Mouse (Mus musculus): Measurements from ENCODE around the gene Tie1. TPM values are rescaled to one million over a fixed set of nuclear protein-coding genes. Genes with fewer than 3 reads are reported as not detected.

Tie1 gene
- polyA plus RNA-seq, 1 experiment from 2014 or later = 65.3 TPM

DNA sequence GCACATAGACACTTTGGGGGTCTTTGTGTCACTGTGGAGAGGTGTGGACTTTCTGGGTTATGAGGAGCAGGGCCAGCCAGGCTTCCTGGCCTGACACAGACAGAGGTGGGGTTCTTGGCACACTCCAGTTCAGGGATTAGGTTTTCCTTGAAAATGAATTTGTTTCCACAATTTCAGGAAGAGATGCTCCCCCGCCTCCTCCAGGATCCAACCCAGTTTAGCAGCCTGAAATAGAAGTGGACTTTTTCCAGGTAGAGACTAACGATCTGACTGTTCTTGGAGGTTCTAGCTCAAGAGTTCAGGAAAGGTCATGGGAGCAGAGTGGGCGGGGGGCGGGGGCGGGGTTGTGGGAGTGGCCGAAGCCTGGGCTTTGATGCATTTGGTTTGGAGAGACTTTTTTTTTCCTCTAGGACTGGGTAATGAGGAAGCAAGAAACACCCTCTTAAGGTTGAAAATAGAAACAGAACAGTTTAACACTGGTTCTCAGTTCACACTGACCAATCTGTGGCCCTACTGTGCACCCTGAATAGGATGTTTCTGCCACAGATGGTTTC, 10.4 kb upstream of the Tie1 start:
- no peak overlapping the region for H3K9ac ChIP-seq (replicated peaks; ENCODE audit: low read length)
- no peak for ATAC-seq (ENCODE audit: low FRiP score, low TSS enrichment)
- H3K27ac ChIP-seq (ENCODE audit: low read length) = no peak overlapping the region
- H3K4me2 ChIP-seq (replicated peaks; ENCODE audit: low read depth, low read length) = no peak overlapping the region
- WGBS = 29% methylated on average over 6 of the region's 6 CpGs
- H3K4me3 ChIP-seq (ENCODE audit: low read length) = no peak overlapping the region
- 0 out of 2 replicates have a peak, but pooled peaks cover 7% of the 10 kb centered on the region for H3K4me1 ChIP-seq (ENCODE audit: insufficient read depth, low read length)
- H3K27me3 ChIP-seq (ENCODE audit: insufficient read depth, low read length) = no peaks in the 10 kb centered on the region
- no peaks in the 10 kb centered on the region for H3K36me3 ChIP-seq (ENCODE audit: insufficient read depth, low read length)
- no peaks in the 10 kb centered on the region for H3K9me3 ChIP-seq (ENCODE audit: low read length)

DNA sequence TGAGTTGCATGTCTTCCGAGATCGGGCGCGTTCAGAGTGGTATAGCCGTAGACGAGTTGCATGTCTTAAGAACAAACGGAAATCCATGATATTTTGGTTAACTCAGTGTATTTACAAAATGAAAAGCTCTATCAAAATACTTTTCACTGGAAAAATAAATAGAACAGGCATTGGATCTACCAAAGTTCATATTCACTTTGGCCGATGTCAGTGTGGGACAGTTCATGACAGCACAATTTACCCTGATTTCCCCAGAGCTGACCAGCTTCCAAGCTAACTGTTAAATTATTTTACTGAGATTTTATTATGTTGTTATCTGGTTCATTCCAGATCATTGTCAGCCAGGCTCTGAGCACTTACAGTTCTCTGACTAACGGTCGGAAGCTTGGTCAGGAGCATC, 600 bp upstream of the Tie1 start:
- peaks cover 8% of the 10 kb centered on the region for H3K4me1 ChIP-seq (ENCODE audit: insufficient read depth, low read length)
- 88% methylated on average over 10 of the region's 10 CpGs for WGBS
- no peaks in the 10 kb centered on the region for H3K27me3 ChIP-seq (ENCODE audit: insufficient read depth, low read length)
- H3K9ac ChIP-seq (replicated peaks; ENCODE audit: low read length) = no peak overlapping the region
- ATAC-seq (ENCODE audit: low FRiP score, low TSS enrichment) = no peak
- H3K27ac ChIP-seq (ENCODE audit: low read length) = no peak overlapping the region
- no peak overlapping the region for H3K4me3 ChIP-seq (ENCODE audit: low read length)
- H3K9me3 ChIP-seq (ENCODE audit: low read length) = no peaks in the 10 kb centered on the region
- H3K4me2 ChIP-seq (replicated peaks; ENCODE audit: low read depth, low read length) = no peak overlapping the region
- no peaks in the 10 kb centered on the region for H3K36me3 ChIP-seq (ENCODE audit: insufficient read depth, low read length)

DNA sequence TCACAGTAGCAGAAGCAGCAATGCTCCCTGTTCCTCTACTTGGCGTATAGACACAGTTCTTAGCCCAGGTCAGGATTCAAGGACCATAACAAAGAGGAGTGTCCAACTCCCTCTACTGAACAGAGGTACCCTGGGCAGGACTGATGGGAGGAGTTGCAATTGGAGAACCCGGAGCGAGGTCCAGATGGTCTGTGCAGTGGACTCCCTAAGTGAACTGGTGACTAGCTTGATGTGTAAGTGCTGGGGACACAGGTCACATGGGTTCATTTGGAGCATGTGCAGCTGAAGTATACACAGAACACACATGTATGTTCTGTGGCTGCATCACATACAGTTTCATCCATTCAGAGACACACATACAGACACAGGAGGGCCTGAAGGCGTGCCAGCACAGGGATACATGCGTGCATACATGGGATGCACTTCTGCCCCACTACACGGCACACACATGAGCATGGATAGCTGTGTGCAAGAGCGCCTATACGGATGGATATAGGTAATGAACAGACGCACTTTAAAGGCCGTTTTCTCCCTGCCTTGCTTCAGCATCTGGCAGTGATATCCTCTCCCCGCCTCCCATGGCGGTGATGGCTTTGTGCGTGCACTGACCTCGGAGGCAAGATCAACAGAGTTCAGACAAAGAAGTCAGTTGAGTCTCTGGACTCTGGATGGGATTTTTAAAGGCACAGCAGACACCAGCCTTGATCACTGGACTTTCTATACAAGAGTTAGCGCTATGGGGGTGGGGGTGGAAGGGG, 12.9 kb downstream of the Tie1 start:
- H3K9ac ChIP-seq (replicated peaks; ENCODE audit: low read length) = no peak overlapping the region
- H3K4me2 ChIP-seq (replicated peaks; ENCODE audit: low read depth, low read length) = no peak overlapping the region
- no peak overlapping the region for H3K27ac ChIP-seq (ENCODE audit: low read length)
- ATAC-seq (ENCODE audit: low FRiP score, low TSS enrichment) = no peak
- H3K4me1 ChIP-seq (ENCODE audit: insufficient read depth, low read length) = no peaks in the 10 kb centered on the region
- no peak overlapping the region for H3K4me3 ChIP-seq (ENCODE audit: low read length)
- no peaks in the 10 kb centered on the region for H3K27me3 ChIP-seq (ENCODE audit: insufficient read depth, low read length)
- H3K9me3 ChIP-seq (ENCODE audit: low read length) = no peaks in the 10 kb centered on the region
- H3K36me3 ChIP-seq (ENCODE audit: insufficient read depth, low read length) = no peaks in the 10 kb centered on the region
- WGBS = 46% methylated on average over 15 of the region's 15 CpGs

DNA sequence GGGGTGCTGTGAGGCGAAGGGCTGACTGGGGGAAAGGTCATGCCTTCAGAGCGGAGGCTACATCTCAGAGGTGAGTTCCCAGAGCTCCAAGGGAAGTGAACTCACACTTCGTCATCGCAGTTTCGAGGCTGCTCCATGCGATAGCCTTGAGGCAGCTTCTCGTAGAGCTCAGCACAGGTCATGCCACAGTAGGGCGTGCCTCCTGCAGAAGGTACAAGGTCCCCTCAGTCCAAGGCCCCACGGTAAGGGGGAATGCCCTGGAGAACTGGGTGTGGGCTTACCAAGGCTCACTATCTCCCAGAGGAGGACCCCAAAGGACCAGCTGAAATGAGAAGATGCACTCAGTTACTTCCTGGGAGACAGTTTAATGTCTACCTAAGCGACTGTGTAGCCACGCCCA, 17.2 kb downstream of the Tie1 start:
- Histone ChIP-seq H3K4me3 (ENCODE audit: low read length) (no peak overlapping the region), H3K27me3 (ENCODE audit: insufficient read depth, low read length) (no peaks in the 10 kb centered on the region), H3K9ac (replicated peaks; ENCODE audit: low read length) (no peak overlapping the region), H3K9me3 (ENCODE audit: low read length) (no peaks in the 10 kb centered on the region), H3K36me3 (ENCODE audit: insufficient read depth, low read length) (no peaks in the 10 kb centered on the region), H3K4me1 (ENCODE audit: insufficient read depth, low read length) (0 out of 2 replicates have a peak, but pooled peaks cover 6% of the 10 kb centered on the region), H3K27ac (ENCODE audit: low read length) (no peak overlapping the region), H3K4me2 (replicated peaks; ENCODE audit: low read depth, low read length) (no peak overlapping the region)
- ATAC-seq (ENCODE audit: low FRiP score, low TSS enrichment) = no peak
- WGBS = 90% methylated on average over 11 of the region's 11 CpGs

DNA sequence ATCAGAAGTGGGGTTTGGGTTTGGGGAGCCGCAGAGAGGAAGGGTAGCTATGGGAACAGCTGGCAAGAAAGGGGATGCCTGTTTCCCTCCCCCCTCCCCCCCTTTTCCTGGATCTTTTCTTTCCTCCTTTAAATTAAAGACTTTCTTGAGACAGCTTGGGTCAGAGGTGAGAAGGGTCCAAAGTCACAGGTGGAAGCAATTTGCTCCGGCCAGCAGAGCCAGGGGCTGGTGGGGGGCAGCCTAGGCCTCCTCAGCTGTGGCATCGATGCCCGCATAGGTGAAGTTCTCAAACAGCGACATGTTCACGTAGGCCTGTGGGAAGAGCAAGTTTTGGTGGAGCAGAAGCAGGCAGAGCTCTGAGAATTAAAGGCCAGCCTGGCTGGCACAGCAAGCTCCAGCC, 18.6 kb downstream of the Tie1 start:
- Histone ChIP-seq H3K9me3 (ENCODE audit: low read length) (no peaks in the 10 kb centered on the region), H3K36me3 (ENCODE audit: insufficient read depth, low read length) (no peaks in the 10 kb centered on the region), H3K27ac (ENCODE audit: low read length) (no peak overlapping the region), H3K9ac (replicated peaks; ENCODE audit: low read length) (no peak overlapping the region), H3K4me1 (ENCODE audit: insufficient read depth, low read length) (0 out of 2 replicates have a peak, but pooled peaks cover 6% of the 10 kb centered on the region), H3K4me2 (replicated peaks; ENCODE audit: low read depth, low read length) (no peak overlapping the region), H3K4me3 (ENCODE audit: low read length) (no peak overlapping the region), H3K27me3 (ENCODE audit: insufficient read depth, low read length) (no peaks in the 10 kb centered on the region)
- ATAC-seq (ENCODE audit: low FRiP score, low TSS enrichment) = no peak
- WGBS = 49% methylated on average over 6 of the region's 6 CpGs

DNA sequence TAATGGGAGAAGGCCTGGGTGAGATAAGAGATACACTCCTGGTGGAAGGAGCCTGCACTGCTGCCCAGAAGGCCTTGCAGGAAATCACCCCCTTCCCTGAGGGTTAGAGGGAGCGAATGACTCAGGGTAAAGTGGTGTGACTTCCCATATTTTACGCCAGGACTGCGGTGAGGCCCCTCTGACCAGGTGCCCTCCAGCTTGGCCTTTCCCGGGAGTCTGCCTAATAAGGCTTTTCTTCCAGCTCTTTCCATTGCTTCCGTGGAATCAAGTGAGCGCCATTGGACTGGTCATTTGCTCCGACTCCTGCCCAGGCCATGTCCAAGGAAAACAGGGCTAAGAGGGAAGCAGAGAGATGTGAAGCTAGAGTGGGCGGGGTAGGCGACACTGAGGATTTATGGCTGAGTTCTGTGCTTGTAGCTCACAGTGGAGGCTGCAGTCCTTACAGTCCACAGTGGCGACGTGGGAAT, 24.1 kb downstream of the Tie1 start:
- 5% methylated on average over 11 of the region's 11 CpGs for WGBS
- Histone ChIP-seq H3K27ac (ENCODE audit: low read length) (peak overlapping the region; percentile 61; the same call in 1 of the 2 replicates), H3K27me3 (ENCODE audit: insufficient read depth, low read length) (no peaks in the 10 kb centered on the region; the same call in 1 of the 2 replicates), H3K9me3 (ENCODE audit: low read length) (no peaks in the 10 kb centered on the region), H3K4me2 (replicated peaks; ENCODE audit: low read depth, low read length) (peak overlapping the region; percentile 37), H3K4me3 (ENCODE audit: low read length) (peak overlapping the region; percentile 5; the same call in 1 of the 2 replicates), H3K4me1 (ENCODE audit: insufficient read depth, low read length) (peaks cover 4% of the 10 kb centered on the region; the same call in 1 of the 2 replicates), H3K9ac (replicated peaks; ENCODE audit: low read length) (peak overlapping the region; percentile 3), H3K36me3 (ENCODE audit: insufficient read depth, low read length) (no peaks in the 10 kb centered on the region)
- ATAC-seq (ENCODE audit: low FRiP score, low TSS enrichment) = peak; percentile 81

DNA sequence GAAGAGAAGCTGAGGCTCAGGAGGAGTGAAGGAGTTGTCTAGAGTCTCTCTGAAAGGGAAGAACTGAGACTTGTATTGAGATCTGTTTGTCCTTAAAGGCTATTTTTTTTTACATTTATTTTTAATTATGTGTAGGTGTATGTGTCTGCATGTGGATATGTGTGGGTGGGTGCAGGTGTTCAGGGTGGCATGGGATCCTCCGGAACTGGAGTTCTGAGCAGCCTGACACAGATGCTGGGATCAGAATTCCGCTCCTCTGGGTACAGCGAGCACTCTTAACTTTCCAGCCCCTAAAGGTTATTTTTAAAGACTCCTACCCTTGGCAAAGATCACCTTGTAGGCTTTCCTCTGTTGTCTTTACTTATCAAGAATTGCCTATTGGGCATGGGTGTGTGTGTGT, 24.9 kb downstream of the Tie1 start:
- 94% methylated on average over 3 of the region's 3 CpGs for WGBS
- Histone ChIP-seq H3K27me3 (ENCODE audit: insufficient read depth, low read length) (no peaks in the 10 kb centered on the region; the same call in 1 of the 2 replicates), H3K4me3 (ENCODE audit: low read length) (no peak overlapping the region), H3K27ac (ENCODE audit: low read length) (no peak overlapping the region), H3K36me3 (ENCODE audit: insufficient read depth, low read length) (no peaks in the 10 kb centered on the region), H3K4me2 (replicated peaks; ENCODE audit: low read depth, low read length) (no peak overlapping the region), H3K4me1 (ENCODE audit: insufficient read depth, low read length) (peaks cover 4% of the 10 kb centered on the region; the same call in 1 of the 2 replicates), H3K9ac (replicated peaks; ENCODE audit: low read length) (no peak overlapping the region), H3K9me3 (ENCODE audit: low read length) (no peaks in the 10 kb centered on the region)
- ATAC-seq (ENCODE audit: low FRiP score, low TSS enrichment) = no peak

DNA sequence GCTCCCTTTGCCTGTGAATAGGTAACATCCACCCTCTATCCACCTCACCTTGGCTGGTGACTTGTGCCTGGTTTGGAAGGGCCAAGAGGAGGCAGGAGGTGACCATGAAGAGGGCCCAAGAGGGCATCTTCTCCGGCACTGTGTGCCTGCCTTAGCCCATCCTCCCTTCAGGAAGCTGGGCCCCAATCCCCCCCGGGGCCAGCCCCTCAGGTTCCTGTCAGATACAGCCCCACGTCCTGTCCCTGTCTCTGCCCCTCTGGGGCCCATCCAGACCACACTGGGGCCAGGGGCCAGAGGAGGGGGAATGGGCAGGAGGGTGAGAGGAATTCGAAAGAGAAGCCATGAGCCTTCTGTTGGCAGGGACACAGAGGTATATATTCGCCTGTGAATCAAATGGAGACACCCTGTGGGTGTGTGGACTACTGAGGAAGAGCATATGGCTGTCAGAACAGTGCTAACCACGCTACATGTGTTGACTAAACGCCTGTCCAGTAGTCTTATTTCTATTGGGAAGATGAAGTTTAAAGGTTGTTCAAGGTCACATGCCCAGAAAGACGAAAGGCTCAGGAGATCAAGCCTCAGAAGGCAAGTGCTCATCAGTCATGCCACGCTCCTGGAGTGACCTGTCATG, 32.4 kb downstream of the Tie1 start, which contains the start of gene Mpl:
Gene Mpl, minus strand, starts transcription at position 169 of the 631 bp plus-strand sequence.
- Histone ChIP-seq H3K27ac (ENCODE audit: low read length) (no peak within 1 kb of the TSS), H3K9me3 (ENCODE audit: low read length) (no peaks in the 10 kb centered on the region), H3K4me1 (ENCODE audit: insufficient read depth, low read length) (no peaks in the 10 kb centered on the region), H3K4me3 (ENCODE audit: low read length) (no peak within 1 kb of the TSS), H3K27me3 (ENCODE audit: insufficient read depth, low read length) (no peaks in the 10 kb centered on the region; the same call in 1 of the 2 replicates), H3K9ac (replicated peaks; ENCODE audit: low read length) (no peak within 1 kb of the TSS), H3K36me3 (ENCODE audit: insufficient read depth, low read length) (no peaks in the 10 kb centered on the region), H3K4me2 (replicated peaks; ENCODE audit: low read depth, low read length) (no peak within 1 kb of the TSS)
- WGBS = 62% methylated on average over 9 of the region's 9 CpGs
- ATAC-seq (ENCODE audit: low FRiP score, low TSS enrichment) = no peak

DNA sequence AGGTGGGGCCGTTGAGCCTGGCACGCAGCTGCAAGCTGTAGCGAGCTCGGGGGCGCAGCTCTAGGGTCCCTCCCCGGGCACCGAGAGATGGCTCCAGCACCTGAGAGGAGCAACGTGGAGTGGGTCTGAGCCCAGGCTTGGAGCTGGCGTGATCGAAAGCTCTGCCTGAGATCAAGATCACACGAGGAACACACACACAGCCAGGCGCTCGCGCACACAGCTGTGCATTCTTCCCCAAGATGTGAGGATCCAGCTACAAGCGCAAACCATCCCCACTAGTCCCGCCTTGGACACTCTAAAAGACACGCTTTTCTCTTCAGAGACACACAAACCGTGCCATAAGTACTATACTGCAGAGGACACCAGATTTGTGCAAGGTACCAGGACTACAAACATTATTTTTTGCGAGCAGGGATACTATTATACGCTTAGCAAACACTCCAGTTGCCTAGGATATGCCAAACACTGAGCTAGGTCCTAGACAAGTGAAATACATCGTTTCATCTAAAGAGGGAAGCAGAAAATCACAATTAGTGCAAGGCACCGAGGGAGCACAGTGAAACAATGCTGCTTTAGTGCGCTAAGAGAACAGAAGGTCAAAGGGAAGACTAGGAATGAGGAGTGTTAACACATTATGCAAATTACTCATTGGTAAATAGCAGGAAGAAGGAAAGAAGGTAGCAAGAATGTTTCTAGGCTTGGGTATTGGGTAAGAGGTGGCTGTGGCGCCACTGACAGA, 43.3 kb downstream of the Tie1 start:
- 0 out of 2 replicates have a peak, but pooled peaks cover 6% of the 10 kb centered on the region for H3K4me1 ChIP-seq (ENCODE audit: insufficient read depth, low read length)
- peak overlapping the region; percentile 56 for H3K9ac ChIP-seq (replicated peaks; ENCODE audit: low read length)
- no peaks in the 10 kb centered on the region for H3K27me3 ChIP-seq (ENCODE audit: insufficient read depth, low read length)
- 35% methylated on average over 24 of the region's 24 CpGs for WGBS
- H3K27ac ChIP-seq (ENCODE audit: low read length) = no peak overlapping the region
- peak overlapping the region; percentile 39 for H3K4me3 ChIP-seq (ENCODE audit: low read length)
- no peaks in the 10 kb centered on the region for H3K36me3 ChIP-seq (ENCODE audit: insufficient read depth, low read length)
- H3K4me2 ChIP-seq (replicated peaks; ENCODE audit: low read depth, low read length) = peak overlapping the region; percentile 68
- peak; percentile 5; the same call in 1 of the 2 replicates for ATAC-seq (ENCODE audit: low FRiP score, low TSS enrichment)
- no peaks in the 10 kb centered on the region for H3K9me3 ChIP-seq (ENCODE audit: low read length)

Measured in kidney, embryonic 16.5 days (tissue).